Mouse (Mus musculus): ENCODE data around the gene Dnmt1.

Gene Dnmt1

GRCm38 (mm10) chr9:20887191-20887590 lies 72.5 kb downstream of the Dnmt1 start:
- ATAC-seq (ENCODE audit: low TSS enrichment), result no peak

GRCm38 (mm10) chr9:20886563-20886962 lies 73.1 kb downstream of the Dnmt1 start:
- ATAC-seq (ENCODE audit: low TSS enrichment), result no peak

GRCm38 (mm10) chr9:20879097-20879792 lies 80.4 kb downstream of the Dnmt1 start, which contains the start of gene Angptl6:
Gene Angptl6, minus strand, starts transcription at chr9:20879727.
- ATAC-seq (ENCODE audit: low TSS enrichment), result no peak

- 0 out of 2 replicates have a peak, but pooled peaks have one; percentile 0 for ATAC-seq (ENCODE audit: low TSS enrichment)
Measured at GRCm38 (mm10) chr9:20878710-20879065, 81.0 kb downstream of the Dnmt1 start.

GRCm38 (mm10) chr9:20878041-20878709 lies 81.5 kb downstream of the Dnmt1 start:
- ATAC-seq (ENCODE audit: low TSS enrichment), result peak; percentile 86

GRCm38 (mm10) chr9:20877118-20878040 lies 82.3 kb downstream of the Dnmt1 start:
- ATAC-seq (ENCODE audit: low TSS enrichment), result no peak

- no peak for ATAC-seq (ENCODE audit: low TSS enrichment)
Measured at GRCm38 (mm10) chr9:20876318-20877117, 83.2 kb downstream of the Dnmt1 start.

GRCm38 (mm10) chr9:20875021-20875790 lies 84.5 kb downstream of the Dnmt1 start:
- peak; percentile 31 for ATAC-seq (ENCODE audit: low TSS enrichment)

- ATAC-seq (ENCODE audit: low TSS enrichment), result no peak
Measured at GRCm38 (mm10) chr9:20873521-20873920, 86.2 kb downstream of the Dnmt1 start.

- no peak for ATAC-seq (ENCODE audit: low TSS enrichment)
Measured at GRCm38 (mm10) chr9:20872991-20873390, 86.7 kb downstream of the Dnmt1 start.

- no peak for ATAC-seq (ENCODE audit: low TSS enrichment)
Measured at GRCm38 (mm10) chr9:20870211-20871173, 89.2 kb downstream of the Dnmt1 start.

GRCm38 (mm10) chr9:20869246-20869645 lies 90.4 kb downstream of the Dnmt1 start:
- no peak for ATAC-seq (ENCODE audit: low TSS enrichment)

GRCm38 (mm10) chr9:20868448-20869001 lies 91.2 kb downstream of the Dnmt1 start, which contains the start of gene A230050P20Rik:
Gene A230050P20Rik, plus strand, starts transcription at chr9:20868642.
- ATAC-seq (ENCODE audit: low TSS enrichment), result peak; percentile 83

- no peak for ATAC-seq (ENCODE audit: low TSS enrichment)
Measured at GRCm38 (mm10) chr9:20866879-20867278, 92.8 kb downstream of the Dnmt1 start.

GRCm38 (mm10) chr9:20862225-20862624 lies 97.5 kb downstream of the Dnmt1 start:
- no peak for ATAC-seq (ENCODE audit: low TSS enrichment)

GRCm38 (mm10) chr9:20861821-20862220 lies 97.9 kb downstream of the Dnmt1 start:
- ATAC-seq (ENCODE audit: low TSS enrichment), result no peak

GRCm38 (mm10) chr9:20859926-20860325 lies 99.8 kb downstream of the Dnmt1 start:
- no peak for ATAC-seq (ENCODE audit: low TSS enrichment)
